Mouse (Mus musculus) liver, embryonic 13.5 days (tissue): ENCODE data around the gene Gal3st3. TPM values are rescaled to one million over a fixed set of nuclear protein-coding genes. Genes with fewer than 3 reads are reported as not detected.
A peak's percentile ranks its signal among the peaks of the same experiment; 100 is the strongest.

Experiments used
- ATAC-seq: fragments of 200-750 bp; cut with Nextera tagmentation; 2 replicates; pipeline ENCODE4 v1.8.0; 2017; ENCODE audit warnings: low read depth, mild to moderate bottlenecking, moderate number of reproducible peaks, moderate library complexity
- DNase-seq: peaks from one replicate; pipeline ENCODE4 v3.0.0; 2022
- H3K27ac ChIP-seq: fragments of 300-500 bp; sonication (generic); 2 replicates; pipeline ENCODE4 v1.5.1; 2015; ENCODE audit warnings: moderate library complexity, mild to moderate bottlenecking, inconsistent platforms
- H3K27me3 ChIP-seq: fragments of 300-500 bp; sonication (generic); 2 replicates; pipeline ENCODE4 v1.6.1; 2015; ENCODE audit warnings: mild to moderate bottlenecking, inconsistent platforms
- H3K36me3 ChIP-seq: fragments of 300-500 bp; sonication (generic); 2 replicates; pipeline ENCODE4 v1.6.1; 2015; ENCODE audit warnings: mild to moderate bottlenecking, inconsistent platforms
- H3K4me1 ChIP-seq: fragments of 300-500 bp; sonication (generic); replicated peaks from 2 replicates; pipeline ENCODE4 v1.6.1; 2015; ENCODE audit warnings: inconsistent platforms
- H3K4me2 ChIP-seq: fragments of 300-500 bp; sonication (generic); 2 replicates; pipeline ENCODE4 v1.6.1; 2015; ENCODE audit warnings: inconsistent platforms, mild to moderate bottlenecking, moderate library complexity
- H3K4me3 ChIP-seq: fragments of 300-500 bp; sonication (generic); replicated peaks from 2 replicates; pipeline ENCODE4 v1.5.1; 2015; ENCODE audit warnings: mild to moderate bottlenecking, inconsistent platforms
- H3K9ac ChIP-seq: fragments of 300-500 bp; sonication (generic); 2 replicates; pipeline ENCODE4 v1.6.1; 2015; ENCODE audit warnings: mild to moderate bottlenecking, inconsistent platforms
- H3K9me3 ChIP-seq: fragments of 300-500 bp; sonication (generic); replicated peaks from 2 replicates; pipeline ENCODE4 v1.6.1; 2016; ENCODE audit warnings: inconsistent platforms
- WGBS: fragments of 180-500 bp; shearing (Covaris S2); methylation state at CpG from one replicate; pipeline ENCODE4 v1.1.7; 2015; ENCODE audit not compliant: insufficient replicate concordance; 5-methylcytosine and 5-hydroxymethylcytosine counted together
- polyA plus RNA-seq: library from polyadenylated mRNA; unstranded; fragments of >200 nt; fragmentation: Nextera tagmentation; extraction: Ambion mirVana; gene quantifications from 2 replicates; pipeline ENCODE4 v1.2.1, GENCODE M21; 2015

The Gal3st3 gene
- polyA plus RNA-seq, 1 experiment from 2014 or later, result 0.15 TPM

DNA sequence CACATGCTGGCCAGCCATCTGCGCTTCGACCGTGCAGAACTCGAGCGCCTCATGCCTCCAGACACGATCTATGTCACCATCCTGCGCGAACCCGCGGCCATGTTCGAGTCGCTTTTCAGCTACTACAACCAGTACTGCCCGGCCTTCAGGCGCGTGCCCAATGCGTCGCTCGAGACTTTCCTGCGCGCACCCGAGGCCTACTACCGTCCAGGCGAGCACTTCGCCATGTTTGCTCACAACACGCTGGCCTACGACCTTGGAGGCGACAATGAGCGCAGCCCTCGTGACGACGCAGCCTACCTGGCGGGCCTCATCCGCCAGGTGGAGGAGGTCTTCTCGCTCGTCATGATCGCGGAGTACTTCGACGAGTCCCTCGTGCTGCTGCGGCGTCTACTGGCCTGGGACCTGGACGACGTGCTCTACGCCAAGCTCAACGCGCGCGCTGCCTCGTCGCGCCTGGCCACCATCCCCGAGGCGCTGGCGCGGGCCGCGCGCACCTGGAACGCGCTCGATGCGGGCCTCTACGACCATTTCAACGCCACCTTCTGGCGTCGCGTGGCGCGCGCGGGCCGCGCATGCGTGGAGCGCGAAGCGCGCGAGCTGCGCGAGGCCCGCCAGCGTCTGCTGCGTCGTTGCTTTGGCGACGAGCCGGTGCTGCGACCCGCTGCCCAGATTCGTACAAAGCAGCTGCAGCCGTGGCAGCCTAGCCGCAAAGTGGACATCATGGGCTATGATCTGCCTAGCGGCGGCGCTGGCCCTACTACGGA lies 9.0 kb downstream of the Gal3st3 start:
- H3K9me3 ChIP-seq, result no peaks in the 10 kb centered on the region
- no peak for DNase-seq
- H3K4me1 ChIP-seq, result peaks cover 9% of the 10 kb centered on the region
- 0 out of 2 replicates have a peak, but pooled peaks have one; percentile 23 for ATAC-seq
- 32% methylated on average over 98 of the region's 98 CpGs for WGBS
- no peak overlapping the region for H3K27ac ChIP-seq
- H3K27me3 ChIP-seq, result peaks cover 26% of the 10 kb centered on the region
- no peaks in the 10 kb centered on the region for H3K36me3 ChIP-seq
- no peak overlapping the region for H3K9ac ChIP-seq
- H3K4me3 ChIP-seq, result peak overlapping the region; percentile 32
- H3K4me2 ChIP-seq, result peak overlapping the region; percentile 55

DNA sequence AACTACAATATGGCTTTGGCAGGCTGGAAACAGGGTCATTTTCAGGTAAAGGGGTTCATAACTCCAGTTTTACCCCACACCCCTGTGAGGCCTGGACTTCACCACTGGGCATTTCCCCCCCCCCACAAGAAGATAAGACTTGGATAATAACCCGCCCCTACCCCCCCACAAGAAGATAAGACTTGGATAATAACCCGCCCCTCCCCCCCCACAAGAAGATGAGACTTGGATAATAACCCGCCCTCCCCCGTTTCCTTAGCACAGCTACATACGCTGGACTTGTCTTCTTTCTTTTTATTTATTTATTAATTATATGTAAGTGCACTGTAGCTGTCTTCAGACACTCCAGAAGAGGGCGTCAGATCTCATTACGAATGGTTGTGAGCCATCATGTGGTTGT lies 10.9 kb downstream of the Gal3st3 start:
- H3K27ac ChIP-seq, result no peak overlapping the region
- no peaks in the 10 kb centered on the region for H3K9me3 ChIP-seq
- H3K4me2 ChIP-seq, result no peak overlapping the region
- peaks cover 26% of the 10 kb centered on the region for H3K27me3 ChIP-seq
- peaks cover 9% of the 10 kb centered on the region for H3K4me1 ChIP-seq
- 67% methylated on average over 7 of the region's 7 CpGs for WGBS
- no peaks in the 10 kb centered on the region for H3K36me3 ChIP-seq
- DNase-seq, result no peak
- no peak overlapping the region for H3K9ac ChIP-seq
- ATAC-seq, result no peak
- no peak overlapping the region for H3K4me3 ChIP-seq

- 76% methylated on average over 8 of the region's 8 CpGs for WGBS
These were observed 15.1 kb downstream of the Gal3st3 start for GRCm38 (mm10) chr19:5313189-5313588.

DNA sequence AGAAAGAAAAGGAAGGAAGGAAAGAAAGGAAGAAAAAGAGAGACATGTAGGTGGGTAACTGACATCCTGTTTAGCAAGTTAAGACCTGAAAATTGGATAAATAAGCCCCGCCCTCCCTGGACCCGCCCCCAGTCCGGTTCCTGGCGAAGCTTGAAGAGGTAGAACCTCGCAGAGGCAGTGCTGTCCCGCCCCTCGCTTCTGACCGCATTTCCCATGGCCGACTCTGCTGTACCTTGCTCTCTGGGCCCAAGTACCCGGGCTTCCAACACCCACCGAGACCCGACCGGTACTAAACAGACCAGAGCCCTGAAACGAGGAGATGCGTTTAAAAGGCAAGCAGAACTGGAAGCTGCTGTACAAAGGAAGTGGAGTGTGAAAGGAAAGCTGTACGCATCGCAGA lies 25.7 kb downstream of the Gal3st3 start:
- H3K36me3 ChIP-seq, result no peaks in the 10 kb centered on the region
- H3K9me3 ChIP-seq, result no peaks in the 10 kb centered on the region
- H3K4me1 ChIP-seq, result no peaks in the 10 kb centered on the region
- no peak for DNase-seq
- 42% methylated on average over 17 of the region's 17 CpGs for WGBS
- no peak for ATAC-seq
- no peak overlapping the region for H3K4me3 ChIP-seq
- H3K4me2 ChIP-seq, result no peak overlapping the region
- no peaks in the 10 kb centered on the region for H3K27me3 ChIP-seq
- no peak overlapping the region for H3K9ac ChIP-seq
- no peak overlapping the region for H3K27ac ChIP-seq

More at GRCm38 (mm10) chr19:5313189-5313588, 15.1 kb downstream of the Gal3st3 start:
- Histone ChIP-seq H3K9me3 (peaks cover 8% of the 10 kb centered on the region; the same call in 1 of the 2 replicates), H3K4me1 (no peaks in the 10 kb centered on the region), H3K36me3 (no peaks in the 10 kb centered on the region), H3K4me2 (no peak overlapping the region), H3K27me3 (peaks cover 3% of the 10 kb centered on the region), H3K4me3 (no peak overlapping the region), H3K27ac (no peak overlapping the region), H3K9ac (no peak overlapping the region)
- no peak for DNase-seq
- ATAC-seq, result no peak

DNA sequence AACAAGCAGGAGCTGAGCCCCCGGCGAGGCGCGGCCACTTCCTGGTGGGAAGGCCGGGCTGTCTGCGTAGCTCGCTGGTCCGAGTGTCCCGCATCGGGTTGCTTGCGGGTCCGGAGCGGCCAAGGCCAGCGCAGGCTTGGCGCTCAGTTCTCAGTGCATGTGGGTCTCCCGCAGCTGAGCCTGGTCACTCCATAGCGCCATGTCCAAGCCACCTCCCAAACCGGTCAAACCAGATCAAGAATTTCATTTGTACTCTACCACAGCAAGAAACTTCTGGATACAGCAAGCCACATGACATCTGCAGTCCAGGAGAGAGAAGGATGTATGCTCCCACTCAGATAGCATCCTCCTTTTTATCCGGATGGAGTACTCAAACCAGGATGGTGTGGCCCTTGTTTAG lies 29.8 kb downstream of the Gal3st3 start:
- no peak overlapping the region for H3K27ac ChIP-seq
- WGBS, result 68% methylated on average over 19 of the region's 19 CpGs
- no peak overlapping the region for H3K4me3 ChIP-seq
- no peak overlapping the region for H3K9ac ChIP-seq
- ATAC-seq, result no peak
- no peaks in the 10 kb centered on the region for H3K4me1 ChIP-seq
- H3K27me3 ChIP-seq, result no peaks in the 10 kb centered on the region
- H3K36me3 ChIP-seq, result no peaks in the 10 kb centered on the region
- H3K4me2 ChIP-seq, result no peak overlapping the region
- no peak for DNase-seq
- no peaks in the 10 kb centered on the region for H3K9me3 ChIP-seq

DNA sequence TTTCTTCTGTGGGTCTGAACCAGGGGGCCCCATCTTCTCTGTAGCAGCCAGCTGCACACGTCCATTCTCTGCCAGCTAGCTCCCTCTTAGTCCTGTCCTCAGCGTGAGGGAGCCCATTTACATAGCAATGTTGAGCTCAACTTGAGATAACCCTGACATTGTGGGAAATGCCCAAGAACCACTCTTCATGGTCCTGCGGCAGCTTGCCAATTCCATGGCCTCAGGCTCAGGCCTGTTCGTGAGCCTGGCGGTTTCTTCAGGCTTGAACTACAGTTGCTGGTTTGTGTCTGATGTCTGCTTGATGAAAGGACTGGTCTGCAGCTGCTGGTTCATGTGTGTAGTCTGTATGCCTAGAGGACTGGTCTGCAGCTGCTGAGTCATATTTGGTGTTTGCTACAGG lies 36.6 kb downstream of the Gal3st3 start:
- no peaks in the 10 kb centered on the region for H3K27me3 ChIP-seq
- H3K9me3 ChIP-seq, result no peaks in the 10 kb centered on the region
- no peaks in the 10 kb centered on the region for H3K4me1 ChIP-seq
- ATAC-seq, result no peak
- H3K9ac ChIP-seq, result no peak overlapping the region
- no peaks in the 10 kb centered on the region for H3K36me3 ChIP-seq
- H3K4me3 ChIP-seq, result no peak overlapping the region
- no peak overlapping the region for H3K4me2 ChIP-seq
- no peak overlapping the region for H3K27ac ChIP-seq
- WGBS, result 66% methylated on average over 5 of the region's 5 CpGs
- no peak for DNase-seq

GRCm38 (mm10) chr19:5335441-5335840 lies 37.3 kb downstream of the Gal3st3 start, which contains the start of gene Catsper1:
Gene Catsper1 (plus strand): TSS chr19:5335741.
- Histone ChIP-seq H3K9me3 (no peaks in the 10 kb centered on the region), H3K9ac (no peak within 1 kb of the TSS), H3K27me3 (no peaks in the 10 kb centered on the region), H3K4me1 (no peaks in the 10 kb centered on the region), H3K4me3 (no peak within 1 kb of the TSS), H3K27ac (no peak within 1 kb of the TSS), H3K4me2 (no peak within 1 kb of the TSS), H3K36me3 (no peaks in the 10 kb centered on the region)
- DNase-seq (no peak), ATAC-seq (no peak)
- 69% methylated on average over 6 of the region's 6 CpGs for WGBS

- Histone ChIP-seq H3K9me3 (no peaks in the 10 kb centered on the region), H3K9ac (no peak overlapping the region), H3K4me2 (no peak overlapping the region), H3K27me3 (no peaks in the 10 kb centered on the region), H3K36me3 (no peaks in the 10 kb centered on the region), H3K4me3 (no peak overlapping the region), H3K27ac (no peak overlapping the region), H3K4me1 (no peaks in the 10 kb centered on the region)
- peak; percentile 51 for DNase-seq
- WGBS, result 16% methylated on average over 5 of the region's 5 CpGs
- no peak for ATAC-seq
These were observed 39.8 kb downstream of the Gal3st3 start for GRCm38 (mm10) chr19:5337975-5338374.

- no peak for DNase-seq
- no peaks in the 10 kb centered on the region for H3K27me3 ChIP-seq
- H3K9me3 ChIP-seq, result no peaks in the 10 kb centered on the region
- no peak for ATAC-seq
- WGBS, result 81% methylated on average over 7 of the region's 7 CpGs
- H3K4me3 ChIP-seq, result no peak overlapping the region
- no peaks in the 10 kb centered on the region for H3K4me1 ChIP-seq
- H3K36me3 ChIP-seq, result no peaks in the 10 kb centered on the region
- no peak overlapping the region for H3K9ac ChIP-seq
- no peak overlapping the region for H3K4me2 ChIP-seq
- H3K27ac ChIP-seq, result no peak overlapping the region
These were observed 43.2 kb downstream of the Gal3st3 start for GRCm38 (mm10) chr19:5341360-5341759.

DNA sequence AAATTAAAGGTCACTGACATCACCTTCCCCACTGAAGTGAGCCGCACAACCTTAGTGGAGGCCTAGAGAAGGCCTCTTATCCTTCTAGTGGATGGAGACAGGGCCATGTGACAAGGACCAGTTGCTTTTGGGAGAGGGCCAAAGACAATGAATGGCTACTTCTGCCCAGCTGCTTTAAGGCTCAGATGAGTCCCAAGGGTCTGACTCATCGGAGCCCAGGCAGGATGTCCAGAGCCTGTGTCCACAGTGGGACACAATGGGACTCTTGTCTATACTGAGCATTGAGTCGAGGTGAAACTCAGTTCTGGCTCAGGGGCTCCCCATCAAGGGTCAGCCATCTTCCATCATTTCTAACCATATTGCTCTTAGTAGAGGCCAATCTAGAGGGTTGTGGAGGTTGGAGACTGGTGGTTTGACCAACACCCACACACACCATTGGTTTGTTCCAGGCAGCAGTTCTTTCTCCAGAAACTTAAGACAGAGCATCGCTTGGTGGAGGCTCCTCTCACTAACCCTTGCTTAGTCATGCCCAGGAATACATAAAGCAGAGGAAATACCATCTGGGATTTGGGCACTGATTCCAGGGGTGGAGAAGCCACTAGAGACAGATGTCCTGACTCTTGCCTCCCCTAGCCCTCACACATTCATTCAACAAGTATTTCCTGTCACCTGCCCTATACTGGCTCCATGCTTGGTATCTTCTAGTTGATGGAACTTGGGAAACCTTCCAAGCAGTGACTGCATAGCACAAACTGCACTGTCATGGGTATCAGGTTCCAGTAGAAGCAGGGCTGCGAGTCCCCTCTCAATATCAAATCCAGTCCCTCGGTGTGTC lies 47.4 kb downstream of the Gal3st3 start:
- DNase-seq, result no peak
- 59% methylated on average over 6 of the region's 6 CpGs for WGBS

GRCm38 (mm10) chr19:5348064-5348463 lies 49.9 kb downstream of the Gal3st3 start:
- Histone ChIP-seq H3K27ac (no peak overlapping the region), H3K4me1 (peaks cover 10% of the 10 kb centered on the region), H3K27me3 (no peaks in the 10 kb centered on the region), H3K36me3 (no peaks in the 10 kb centered on the region), H3K9me3 (no peaks in the 10 kb centered on the region), H3K4me3 (no peak overlapping the region), H3K4me2 (no peak overlapping the region), H3K9ac (no peak overlapping the region)
- 58% methylated on average over 6 of the region's 6 CpGs for WGBS
- 0 out of 2 replicates have a peak, but pooled peaks have one; percentile 29 for ATAC-seq
- DNase-seq, result no peak

More for the DNA sequence above, 47.4 kb downstream of the Gal3st3 start:
- H3K36me3 ChIP-seq, result no peaks in the 10 kb centered on the region
- H3K27ac ChIP-seq, result no peak overlapping the region
- ATAC-seq, result no peak
- no peak overlapping the region for H3K4me2 ChIP-seq
- no peak overlapping the region for H3K9ac ChIP-seq
- no peak overlapping the region for H3K4me3 ChIP-seq
- no peaks in the 10 kb centered on the region for H3K9me3 ChIP-seq
- no peaks in the 10 kb centered on the region for H3K27me3 ChIP-seq
- H3K4me1 ChIP-seq, result peaks cover 10% of the 10 kb centered on the region
